Mouse (Mus musculus) embryonic facial prominence, embryonic 14.5 days (tissue): ENCODE results near the gene Snrpd3. TPM values are rescaled to one million over a fixed set of nuclear protein-coding genes. Genes with fewer than 3 reads are reported as not detected.

Source experiments
- ATAC-seq: fragments of 200-750 bp; cut with Nextera tagmentation; 2 replicates; pipeline ENCODE4 v1.8.0; 2017; ENCODE audit warnings: low read depth, moderate number of reproducible peaks, moderate TSS enrichment
- DNase-seq: peaks from one replicate; pipeline ENCODE4 v3.0.0-alpha.2; 2015; ENCODE audit warnings: low spot score
- H3K27ac ChIP-seq: fragments of 300-500 bp; sonication (generic); replicated peaks from 2 replicates; pipeline ENCODE4 v1.5.1; 2014; ENCODE audit warnings: low read depth, mild to moderate bottlenecking, low read length, moderate library complexity
- H3K27me3 ChIP-seq: fragments of 300-500 bp; sonication (generic); replicated peaks from 2 replicates; pipeline ENCODE4 v1.6.1; 2014; ENCODE audit warnings: low read length; ENCODE audit not compliant: control insufficient read depth, insufficient read depth
- H3K36me3 ChIP-seq: fragments of 300-500 bp; sonication (generic); 2 replicates; pipeline ENCODE4 v1.6.1; 2014; ENCODE audit warnings: low read length, mixed read lengths; ENCODE audit not compliant: control insufficient read depth, insufficient read depth
- H3K4me1 ChIP-seq: fragments of 300-500 bp; sonication (generic); 2 replicates; pipeline ENCODE4 v1.6.1; 2014; ENCODE audit warnings: antibody characterized with exemption, low read length; ENCODE audit not compliant: control insufficient read depth, insufficient read depth
- H3K4me2 ChIP-seq: fragments of 300-500 bp; sonication (generic); 2 replicates; pipeline ENCODE4 v1.6.1; 2014; ENCODE audit warnings: low read depth, mild to moderate bottlenecking, low read length, moderate library complexity, mixed read lengths
- H3K4me3 ChIP-seq: fragments of 300-500 bp; sonication (generic); 2 replicates; pipeline ENCODE4 v1.5.1; 2014; ENCODE audit warnings: low read depth, mild to moderate bottlenecking, low read length
- H3K9ac ChIP-seq: fragments of 300-500 bp; sonication (generic); 2 replicates; pipeline ENCODE4 v1.6.1; 2014; ENCODE audit warnings: low read depth, mild to moderate bottlenecking, low read length, moderate library complexity, mixed read lengths
- H3K9me3 ChIP-seq: fragments of 300-500 bp; sonication (generic); 2 replicates; pipeline ENCODE4 v1.6.1; 2016; ENCODE audit warnings: low read length; ENCODE audit not compliant: control insufficient read depth
- WGBS: fragments of 180-500 bp; shearing (Covaris S2); extraction: QIAGEN DNeasy Blood & Tissue Kit; methylation state at CpG from one replicate; pipeline ENCODE4 v1.1.7; 2014; 5-methylcytosine and 5-hydroxymethylcytosine counted together
- polyA plus RNA-seq: library from polyadenylated mRNA; unstranded; fragments of >200 nt; fragmentation: Nextera tagmentation; extraction: Ambion mirVana; gene quantifications from 2 replicates; pipeline ENCODE4 v1.2.1, GENCODE M21; 2014

Gene Snrpd3
- polyA plus RNA-seq, 1 experiment from 2014 or later, result 162 TPM

GRCm38 (mm10) chr10:75531532-75532090, 14.3 kb downstream of the Snrpd3 start:
- no peaks in the 10 kb centered on the region for H3K9me3 ChIP-seq
- H3K4me3 ChIP-seq, result no peak overlapping the region
- H3K36me3 ChIP-seq, result peaks cover 71% of the 10 kb centered on the region
- H3K9ac ChIP-seq, result no peak overlapping the region
- H3K27ac ChIP-seq, result no peak overlapping the region
- ATAC-seq, result no peak
- WGBS, result 90% methylated on average over 9 of the region's 9 CpGs
- no peak for DNase-seq
- no peak overlapping the region for H3K4me2 ChIP-seq
- H3K27me3 ChIP-seq, result no peaks in the 10 kb centered on the region
- H3K4me1 ChIP-seq, result no peaks in the 10 kb centered on the region

- DNase-seq, result no peak
- Histone ChIP-seq H3K4me1 (no peaks in the 10 kb centered on the region), H3K36me3 (peaks cover 61% of the 10 kb centered on the region), H3K9me3 (no peaks in the 10 kb centered on the region), H3K4me3 (no peak overlapping the region), H3K27me3 (no peaks in the 10 kb centered on the region), H3K9ac (no peak overlapping the region), H3K27ac (no peak overlapping the region), H3K4me2 (no peak overlapping the region)
- WGBS, result 90% methylated on average over 8 of the region's 8 CpGs
- no peak for ATAC-seq
Observed at GRCm38 (mm10) chr10:75534216-75534615, 16.9 kb downstream of the Snrpd3 start.

- no peak overlapping the region for H3K27ac ChIP-seq
- H3K9me3 ChIP-seq, result no peaks in the 10 kb centered on the region
- no peaks in the 10 kb centered on the region for H3K27me3 ChIP-seq
- H3K36me3 ChIP-seq, result peaks cover 58% of the 10 kb centered on the region
- H3K4me2 ChIP-seq, result no peak overlapping the region
- H3K4me3 ChIP-seq, result no peak overlapping the region
- H3K9ac ChIP-seq, result no peak overlapping the region
- ATAC-seq, result no peak
- DNase-seq, result no peak
- no peaks in the 10 kb centered on the region for H3K4me1 ChIP-seq
- WGBS, result 90% methylated on average over 8 of the region's 8 CpGs
Observed at GRCm38 (mm10) chr10:75534934-75535333, 17.6 kb downstream of the Snrpd3 start.

GRCm38 (mm10) chr10:75535423-75535822, 18.1 kb downstream of the Snrpd3 start:
- WGBS, result 85% methylated on average over 2 of the region's 2 CpGs
- H3K36me3 ChIP-seq, result peaks cover 53% of the 10 kb centered on the region
- H3K27ac ChIP-seq, result no peak overlapping the region
- no peak for DNase-seq
- H3K4me1 ChIP-seq, result no peaks in the 10 kb centered on the region
- H3K9me3 ChIP-seq, result no peaks in the 10 kb centered on the region
- no peak overlapping the region for H3K4me3 ChIP-seq
- no peak overlapping the region for H3K9ac ChIP-seq
- ATAC-seq, result no peak
- H3K27me3 ChIP-seq, result no peaks in the 10 kb centered on the region
- H3K4me2 ChIP-seq, result no peak overlapping the region

- WGBS, result 88% methylated on average over 5 of the region's 5 CpGs
- Histone ChIP-seq H3K9me3 (no peaks in the 10 kb centered on the region), H3K27me3 (no peaks in the 10 kb centered on the region), H3K4me1 (no peaks in the 10 kb centered on the region), H3K4me2 (no peak overlapping the region), H3K27ac (no peak overlapping the region), H3K36me3 (peaks cover 53% of the 10 kb centered on the region), H3K4me3 (no peak overlapping the region), H3K9ac (no peak overlapping the region)
- ATAC-seq, result no peak; the same call in 1 of the 2 replicates
- no peak for DNase-seq
Observed at GRCm38 (mm10) chr10:75536123-75536522, 18.8 kb downstream of the Snrpd3 start.

GRCm38 (mm10) chr10:75547901-75548300, 30.6 kb downstream of the Snrpd3 start:
- DNase-seq (no peak), ATAC-seq (no peak)
- Histone ChIP-seq H3K4me2 (no peak overlapping the region), H3K4me1 (0 out of 2 replicates have a peak, but pooled peaks cover 3% of the 10 kb centered on the region), H3K4me3 (no peak overlapping the region), H3K9me3 (peaks cover 11% of the 10 kb centered on the region; the same call in 1 of the 2 replicates), H3K27ac (no peak overlapping the region), H3K27me3 (no peaks in the 10 kb centered on the region), H3K9ac (no peak overlapping the region), H3K36me3 (no peaks in the 10 kb centered on the region)
- WGBS, result 63% methylated on average over 7 of the region's 7 CpGs

GRCm38 (mm10) chr10:75548486-75548885, 31.1 kb downstream of the Snrpd3 start:
- Histone ChIP-seq H3K4me2 (no peak overlapping the region), H3K27ac (no peak overlapping the region; the same call in 1 of the 2 replicates), H3K4me1 (0 out of 2 replicates have a peak, but pooled peaks cover 3% of the 10 kb centered on the region), H3K27me3 (no peaks in the 10 kb centered on the region), H3K9ac (no peak overlapping the region), H3K36me3 (no peaks in the 10 kb centered on the region), H3K9me3 (peaks cover 11% of the 10 kb centered on the region; the same call in 1 of the 2 replicates), H3K4me3 (no peak overlapping the region)
- no peak for ATAC-seq
- WGBS, result 65% methylated on average over 14 of the region's 14 CpGs
- DNase-seq, result peak; percentile 42

GRCm38 (mm10) chr10:75549886-75550285, 32.5 kb downstream of the Snrpd3 start:
- Histone ChIP-seq H3K27ac (no peak overlapping the region), H3K4me1 (0 out of 2 replicates have a peak, but pooled peaks cover 3% of the 10 kb centered on the region), H3K36me3 (no peaks in the 10 kb centered on the region), H3K4me3 (no peak overlapping the region), H3K9ac (no peak overlapping the region), H3K9me3 (0 out of 2 replicates have a peak, but pooled peaks cover 2% of the 10 kb centered on the region), H3K27me3 (no peaks in the 10 kb centered on the region), H3K4me2 (no peak overlapping the region)
- WGBS, result 73% methylated on average over 7 of the region's 7 CpGs
- DNase-seq, result no peak
- ATAC-seq, result no peak

- ATAC-seq (no peak), DNase-seq (no peak)
- Histone ChIP-seq H3K4me2 (no peak overlapping the region), H3K9me3 (no peaks in the 10 kb centered on the region), H3K4me1 (peaks cover 10% of the 10 kb centered on the region), H3K27me3 (no peaks in the 10 kb centered on the region), H3K4me3 (no peak overlapping the region), H3K27ac (no peak overlapping the region), H3K9ac (no peak overlapping the region), H3K36me3 (no peaks in the 10 kb centered on the region)
- WGBS, result 56% methylated on average over 12 of the region's 12 CpGs
Observed at GRCm38 (mm10) chr10:75551175-75551574, 33.8 kb downstream of the Snrpd3 start.
